Mouse (Mus musculus) cerebellum, adult 2 months (tissue): ENCODE results near the gene Ngef. TPM values are rescaled to one million over a fixed set of nuclear protein-coding genes. Genes with fewer than 3 reads are reported as not detected.

Source experiments
- DNase-seq, 2 experiments: peaks; one replicate each; pipeline ENCODE4 v3.0.0; 2021
- H3K27ac ChIP-seq: fragments of 200-500 bp; 2 replicates; pipeline ENCODE4 v1.5.1; 2012; ENCODE audit warnings: low read length, control low read depth, inconsistent platforms; ENCODE audit not compliant: insufficient read depth
- H3K27me3 ChIP-seq: fragments of 200-500 bp; 2 replicates; pipeline ENCODE4 v1.6.1; 2012; ENCODE audit warnings: inconsistent platforms, mild to moderate bottlenecking, low read length, moderate library complexity; ENCODE audit not compliant: control insufficient read depth, insufficient read depth
- H3K4me1 ChIP-seq: fragments of 200-500 bp; 2 replicates; pipeline ENCODE4 v1.6.1; 2011; ENCODE audit warnings: low read length; ENCODE audit not compliant: control insufficient read depth, insufficient read depth
- H3K4me3 ChIP-seq: fragments of 200-500 bp; replicated peaks from 2 replicates; pipeline ENCODE3; 2011; ENCODE audit warnings: mild to moderate bottlenecking, low read depth, low read length, control low read depth; ENCODE audit not compliant: insufficient read depth
- CTCF ChIP-seq: fragments of 200-500 bp; IDR thresholded peaks from 2 replicates; pipeline ENCODE4 v1.5.1; 2011; ENCODE audit warnings: low read depth, mild to moderate bottlenecking, control low read depth, low read length, moderate library complexity, borderline replicate concordance; ENCODE audit not compliant: insufficient read depth
- POLR2A ChIP-seq: fragments of 200-500 bp; IDR thresholded peaks from 2 replicates; pipeline ENCODE4 v1.6.1; 2011; ENCODE audit warnings: low read length, control low read depth, borderline replicate concordance; ENCODE audit not compliant: insufficient read depth
- WGBS: fragments of 180-500 bp; shearing (Covaris S2); methylation state at CpG from one replicate; pipeline ENCODE4 v1.1.7; 2018; 5-methylcytosine and 5-hydroxymethylcytosine counted together
- polyA plus RNA-seq: library from polyadenylated mRNA; depleted of rRNA; stranded (reverse); fragments of >200 nt; gene quantifications from 2 replicates; pipeline ENCODE4 v1.2.3, GENCODE M21; 2012; rRNA removed

Ngef gene
- polyA plus RNA-seq, 1 experiment: 25.5 TPM

DNA sequence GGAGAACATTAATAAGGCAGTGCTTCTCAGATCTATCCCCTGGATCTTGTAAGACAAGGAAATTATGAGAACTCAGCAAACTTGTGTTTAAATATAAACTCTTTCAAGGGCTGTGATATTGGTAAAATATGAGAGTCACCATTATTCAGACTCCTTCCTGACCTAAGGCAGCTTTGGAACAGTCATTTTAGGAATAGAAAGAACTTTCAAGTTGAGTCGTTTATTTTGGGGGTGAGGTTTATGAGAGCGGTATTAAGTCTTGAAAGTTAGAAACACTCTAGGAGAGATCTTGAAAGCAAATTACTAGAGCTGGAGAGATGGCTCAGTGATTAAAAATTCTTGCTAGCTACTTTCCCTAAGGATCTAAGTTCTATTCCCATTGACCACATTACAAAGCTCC, 138.5 kb downstream of the Ngef start:
- TF ChIP-seq POLR2A (no peak), CTCF (no peak)
- H3K4me1 ChIP-seq: no peaks in the 10 kb centered on the region
- no peak overlapping the region for H3K4me3 ChIP-seq
- no peaks in the 10 kb centered on the region for H3K27me3 ChIP-seq
- no peak for DNase-seq
- 96% methylated on average over 2 of the region's 2 CpGs for WGBS
- H3K27ac ChIP-seq: no peak overlapping the region

Other genes starting within 250 kb of the Ngef start
- 61.4 and 63.1 TPM in 2 replicates for gene Gigyf2, start 246.9 kb downstream of the Ngef start, polyA plus RNA-seq
- 5.5 and 18.2 TPM in 2 replicates for gene Kcnj13, start 179.1 kb downstream of the Ngef start, polyA plus RNA-seq
- gene Snorc, start 103.6 kb downstream of the Ngef start, polyA plus RNA-seq: 0.59 TPM in 1 of 2 replicates, not detected in the other
- gene Neu2, start 64.0 kb downstream of the Ngef start, polyA plus RNA-seq: 3.7 and 5.2 TPM in 2 replicates
- gene Inpp5d, start 46.4 kb upstream of the Ngef start, polyA plus RNA-seq: 4.7 and 5.6 TPM in 2 replicates
- 65.6 and 66.4 TPM in 2 replicates for gene Atg16l1, start 182.0 kb upstream of the Ngef start, polyA plus RNA-seq
- 0.78 and 0.80 TPM in 2 replicates for gene Sag, start 229.8 kb upstream of the Ngef start, polyA plus RNA-seq